Mouse (Mus musculus): ENCODE measurements around the gene Cog6. TPM values are rescaled to one million over a fixed set of nuclear protein-coding genes. Genes with fewer than 3 reads are reported as not detected.

Cog6 gene
- total RNA-seq, 2 experiments from 2014 or later = 50.5 to 53.0 TPM

GRCm38 (mm10) chr3:52961661-52962060 lies 55.4 kb downstream of the Cog6 start:
- DNase-seq = no peak

- DNase-seq = no peak
These were observed 56.1 kb downstream of the Cog6 start for GRCm38 (mm10) chr3:52960951-52961350.

GRCm38 (mm10) chr3:52958444-52959120 lies 58.5 kb downstream of the Cog6 start:
- no peak for DNase-seq

- DNase-seq = no peak
These were observed 59.2 kb downstream of the Cog6 start for GRCm38 (mm10) chr3:52957861-52958260.

GRCm38 (mm10) chr3:52956236-52956635 lies 60.8 kb downstream of the Cog6 start:
- peak; percentile 15 for DNase-seq

GRCm38 (mm10) chr3:52955481-52956019 lies 61.5 kb downstream of the Cog6 start:
- DNase-seq = peak; percentile 62

GRCm38 (mm10) chr3:52954656-52955055 lies 62.4 kb downstream of the Cog6 start:
- peak; percentile 60 for DNase-seq

GRCm38 (mm10) chr3:52953831-52954230 lies 63.2 kb downstream of the Cog6 start:
- peak; percentile 34 for DNase-seq

- DNase-seq = no peak
These were observed 68.2 kb downstream of the Cog6 start for GRCm38 (mm10) chr3:52948824-52949223.

GRCm38 (mm10) chr3:52947444-52947843 lies 69.6 kb downstream of the Cog6 start:
- DNase-seq = no peak

- peak; percentile 81 for DNase-seq
These were observed 76.1 kb downstream of the Cog6 start for GRCm38 (mm10) chr3:52940832-52941468.

- peak; percentile 59 for DNase-seq
These were observed 78.6 kb downstream of the Cog6 start for GRCm38 (mm10) chr3:52938398-52938797.

- no peak for DNase-seq
These were observed 79.2 kb downstream of the Cog6 start for GRCm38 (mm10) chr3:52937739-52938306.

- DNase-seq = no peak
These were observed 85.1 kb downstream of the Cog6 start for GRCm38 (mm10) chr3:52931956-52932355.

Other genes starting within 250 kb of the Cog6 start
- gene Lhfp, start 24.3 kb upstream of the Cog6 start, total RNA-seq (2021) = 10 to 100 TPM; 76.4 to 79.6 TPM

Measured in heart, postnatal 4 days (tissue).